Mouse (Mus musculus) heart, embryonic 16.5 days (tissue): Measurements from ENCODE around the gene Gm2381. TPM values are rescaled to one million over a fixed set of nuclear protein-coding genes. Genes with fewer than 3 reads are reported as not detected.
"Not testable (repeated sequence)": the region's sequence is repeated elsewhere in the genome, so short reads cannot be mapped to it uniquely, and the experiment has no call there.

Source experiments
- ATAC-seq: fragments of 200-750 bp; cut with Nextera tagmentation; replicated peaks from 2 replicates; pipeline ENCODE4 v1.8.0; 2017; ENCODE audit warnings: moderate number of reproducible peaks; ENCODE audit not compliant: insufficient read depth, low FRiP score; ENCODE audit errors: extremely low read depth
- H3K27ac ChIP-seq: fragments of 300-500 bp; sonication (generic); 2 replicates; pipeline ENCODE4 v1.5.1; 2014; ENCODE audit warnings: mild to moderate bottlenecking, low read length, control low read depth, moderate library complexity
- H3K27me3 ChIP-seq: fragments of 300-500 bp; sonication (generic); 2 replicates; pipeline ENCODE4 v1.6.1; 2014; ENCODE audit warnings: low read length, mixed read lengths; ENCODE audit not compliant: control insufficient read depth, insufficient read depth
- H3K36me3 ChIP-seq: fragments of 300-500 bp; sonication (generic); 2 replicates; pipeline ENCODE4 v1.6.1; 2014; ENCODE audit not compliant: control insufficient read depth, insufficient read depth
- H3K4me1 ChIP-seq: fragments of 300-500 bp; sonication (generic); 2 replicates; pipeline ENCODE4 v1.6.1; 2014; ENCODE audit warnings: low read length, mixed read lengths; ENCODE audit not compliant: control insufficient read depth, insufficient read depth
- H3K4me2 ChIP-seq: fragments of 300-500 bp; sonication (generic); 2 replicates; pipeline ENCODE4 v1.6.1; 2014; ENCODE audit warnings: low read depth, mild to moderate bottlenecking, control low read depth, low read length
- H3K4me3 ChIP-seq: fragments of 300-500 bp; sonication (generic); 2 replicates; pipeline ENCODE4 v1.5.1; 2014; ENCODE audit warnings: mild to moderate bottlenecking, control low read depth, low read length
- H3K9ac ChIP-seq: fragments of 300-500 bp; sonication (generic); 2 replicates; pipeline ENCODE4 v1.6.1; 2014; ENCODE audit warnings: low read length, control low read depth
- H3K9me3 ChIP-seq: fragments of 300-500 bp; sonication (generic); replicated peaks from 2 replicates; pipeline ENCODE4 v1.6.1; 2016; ENCODE audit warnings: low read length; ENCODE audit not compliant: control insufficient read depth
- WGBS: fragments of 180-500 bp; shearing (Covaris S2); extraction: QIAGEN DNeasy Blood & Tissue Kit; methylation state at CpG from one replicate; pipeline ENCODE4 v1.1.7; 2014; 5-methylcytosine and 5-hydroxymethylcytosine counted together
- polyA plus RNA-seq: library from polyadenylated mRNA; unstranded; fragments of >200 nt; fragmentation: Nextera tagmentation; extraction: Ambion mirVana; gene quantifications from 2 replicates; pipeline ENCODE4 v1.2.1, GENCODE M21; 2015

Gm2381 gene
- polyA plus RNA-seq: not detected in 2 replicates

DNA sequence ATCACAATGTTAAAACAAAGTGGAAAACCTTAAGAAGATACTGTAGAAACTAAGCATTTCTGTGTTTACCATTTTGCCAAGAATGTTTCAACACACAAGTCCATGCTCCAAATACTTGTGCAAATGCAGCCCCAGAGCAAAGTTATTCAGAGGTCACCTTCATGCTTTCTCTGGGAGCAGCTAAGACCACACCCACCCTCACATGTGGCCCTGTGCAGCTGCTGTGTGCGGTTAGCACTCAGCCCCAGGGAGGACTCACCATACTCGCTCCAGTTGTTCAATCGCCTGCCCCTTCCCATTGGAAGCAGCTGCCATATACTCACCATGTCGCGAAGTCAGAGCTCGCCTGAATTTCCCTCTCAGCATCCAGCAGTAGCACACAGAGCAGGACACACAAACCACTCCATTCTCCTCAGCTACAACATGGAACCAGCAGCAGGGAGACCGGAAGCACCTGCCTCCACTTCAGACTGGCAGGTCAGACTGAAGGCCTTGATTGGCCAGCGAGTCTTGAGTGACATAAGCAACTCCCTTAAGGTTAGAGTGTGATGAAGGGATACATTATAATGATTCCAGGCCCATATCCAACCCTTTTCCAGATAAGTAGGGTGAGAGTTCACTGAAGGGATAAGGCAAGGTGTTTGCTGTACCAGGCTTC lies at the start of gene Gm2381:
Gene Gm2381, minus strand, starts transcription at position 434 of the 658 bp plus-strand sequence.
- H3K27me3 ChIP-seq, H3K9ac ChIP-seq, H3K9me3 ChIP-seq, H3K36me3 ChIP-seq, H3K4me1 ChIP-seq, ATAC-seq, H3K4me3 ChIP-seq, H3K4me2 ChIP-seq, H3K27ac ChIP-seq: not testable (repeated sequence)
- 74% methylated on average over 8 of the region's 8 CpGs for WGBS

DNA sequence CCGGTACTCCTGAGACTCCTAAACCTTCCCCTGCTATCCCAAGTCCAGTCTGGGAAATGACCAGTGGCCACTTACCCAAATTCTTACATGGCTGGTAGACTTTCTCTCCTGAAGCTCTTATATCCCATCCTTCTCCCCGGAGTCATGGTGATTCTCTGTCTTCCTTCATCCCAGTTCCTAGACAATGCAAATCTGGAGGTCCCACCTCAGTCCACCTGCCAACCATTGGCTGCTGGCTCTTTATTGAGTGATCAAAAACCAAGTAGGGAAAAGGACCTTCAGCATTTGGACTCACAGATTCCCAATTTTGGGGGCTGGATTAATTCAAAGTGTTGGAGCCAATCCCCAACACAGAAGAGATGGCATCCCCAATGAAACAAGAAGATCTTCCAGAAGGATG lies 31.0 kb upstream of the Gm2381 start:
- H3K9me3 ChIP-seq: peaks cover 10% of the 10 kb centered on the region
- not testable (repeated sequence) for ATAC-seq, H3K4me3 ChIP-seq, H3K4me2 ChIP-seq, H3K36me3 ChIP-seq, H3K9ac ChIP-seq, H3K4me1 ChIP-seq, H3K27ac ChIP-seq, H3K27me3 ChIP-seq
- 62% methylated on average over 2 of the region's 2 CpGs for WGBS

DNA sequence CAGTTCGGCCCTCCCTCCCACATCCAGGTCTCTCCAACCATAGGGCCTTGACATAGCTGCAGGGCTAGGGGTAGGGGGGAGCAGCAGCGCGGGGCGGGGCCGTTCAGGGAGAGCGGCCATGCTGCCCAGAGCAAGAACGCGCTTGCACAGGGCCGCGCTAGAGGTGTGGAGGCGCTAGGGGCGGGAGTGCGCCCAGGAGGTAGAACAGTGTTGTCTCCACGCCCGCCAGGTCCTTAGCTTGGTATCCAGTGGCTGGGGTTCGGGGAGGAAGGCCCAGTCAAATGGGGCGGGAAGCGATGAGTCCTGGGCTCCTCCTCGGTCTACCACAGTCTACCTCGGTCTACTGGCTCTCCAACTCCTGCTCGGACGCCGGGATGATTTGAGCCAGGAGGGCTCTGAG lies 11.1 kb upstream of the Gm2381 start:
- H3K27me3 ChIP-seq: no peaks in the 10 kb centered on the region
- no peak overlapping the region for H3K27ac ChIP-seq
- ATAC-seq: no peak
- WGBS: 40% methylated on average over 23 of the region's 23 CpGs
- peaks cover 8% of the 10 kb centered on the region; the same call in 1 of the 2 replicates for H3K9me3 ChIP-seq
- no peak overlapping the region for H3K4me3 ChIP-seq
- H3K4me1 ChIP-seq: no peaks in the 10 kb centered on the region
- H3K9ac ChIP-seq: no peak overlapping the region
- no peak overlapping the region for H3K4me2 ChIP-seq
- no peaks in the 10 kb centered on the region for H3K36me3 ChIP-seq

DNA sequence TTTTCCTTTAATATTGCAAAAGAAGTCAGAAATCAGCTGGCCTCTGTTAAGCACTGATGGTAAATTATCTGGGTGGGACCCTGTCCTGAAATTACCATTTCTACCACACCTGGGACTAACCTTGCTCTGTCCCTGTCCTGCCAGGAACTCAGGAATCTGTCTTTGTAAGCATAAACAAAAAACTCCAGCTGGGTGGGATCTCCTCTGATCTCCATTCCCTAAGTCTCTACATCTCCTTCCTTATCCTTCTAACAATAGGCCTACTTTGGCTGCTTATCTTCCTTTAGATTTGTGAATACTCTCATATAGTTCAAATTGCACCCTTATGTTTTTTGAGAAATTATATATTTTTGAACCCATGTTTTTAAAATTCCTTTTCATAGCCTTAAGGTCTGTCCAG lies 28.7 kb downstream of the Gm2381 start:
- H3K27ac ChIP-seq, H3K4me1 ChIP-seq, H3K9me3 ChIP-seq, H3K27me3 ChIP-seq, H3K9ac ChIP-seq, H3K4me3 ChIP-seq, ATAC-seq, H3K36me3 ChIP-seq, H3K4me2 ChIP-seq: not testable (repeated sequence)

DNA sequence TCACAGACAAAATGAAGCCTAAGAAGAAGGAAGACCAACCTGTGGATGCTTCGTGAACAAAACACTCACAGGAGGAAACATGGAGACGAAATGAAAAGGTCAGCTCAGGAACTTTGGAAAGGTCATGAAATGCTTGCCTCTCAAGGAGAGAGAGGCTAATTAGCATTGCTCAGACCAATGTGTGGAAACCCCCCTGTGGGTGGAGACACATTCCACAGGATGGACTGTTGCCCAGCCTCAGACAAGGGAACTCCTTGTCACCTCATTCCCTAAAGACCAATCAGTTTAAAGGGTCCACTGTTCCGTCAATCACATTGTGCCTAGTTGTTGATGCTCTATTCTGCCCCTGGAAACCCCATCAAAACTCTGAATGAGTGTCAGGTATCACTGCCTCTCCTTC lies 34.8 kb downstream of the Gm2381 start:
- no peak for ATAC-seq

DNA sequence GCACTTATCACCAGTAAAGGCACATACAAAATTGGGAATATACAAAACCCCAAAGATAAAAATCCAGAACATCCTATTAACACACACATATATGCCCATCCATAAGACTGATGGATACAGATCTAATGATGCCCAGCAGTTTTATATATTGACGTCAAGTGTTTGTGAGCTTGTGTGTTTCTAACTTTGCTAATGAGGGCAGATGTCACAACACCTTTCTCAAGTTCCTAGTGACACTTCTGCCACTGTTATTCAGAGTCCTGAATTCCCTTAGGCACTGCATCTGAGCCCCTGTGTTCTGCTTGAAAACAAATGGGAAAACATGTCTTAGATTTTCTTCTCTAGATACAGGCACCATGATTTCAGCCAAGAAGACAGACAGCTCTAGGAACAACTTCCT lies 73.6 kb downstream of the Gm2381 start, which contains the start of gene Vmn2r62:
Gene Vmn2r62, minus strand, starts transcription at position 101 of the 400 bp plus-strand sequence.
- not testable (repeated sequence) for H3K4me2 ChIP-seq, ATAC-seq, H3K36me3 ChIP-seq, H3K27me3 ChIP-seq, H3K4me3 ChIP-seq, H3K9me3 ChIP-seq, H3K4me1 ChIP-seq, H3K27ac ChIP-seq, H3K9ac ChIP-seq
- no CpG with 5 or more reads among the region's 1 CpGs for WGBS

More for the DNA sequence above, 34.8 kb downstream of the Gm2381 start:
- H3K9ac ChIP-seq: no peak overlapping the region
- H3K27ac ChIP-seq: no peak overlapping the region
- 66% methylated on average over 3 of the region's 3 CpGs for WGBS
- no peaks in the 10 kb centered on the region for H3K4me1 ChIP-seq
- no peaks in the 10 kb centered on the region for H3K36me3 ChIP-seq
- no peaks in the 10 kb centered on the region for H3K27me3 ChIP-seq
- no peak overlapping the region for H3K4me3 ChIP-seq
- peaks cover 10% of the 10 kb centered on the region for H3K9me3 ChIP-seq
- no peak overlapping the region for H3K4me2 ChIP-seq

Other genes with a start within 250 kb of the Gm2381 start
- 1.7 and 2.0 TPM in 2 replicates for gene Zfp976, start 224.6 kb downstream of the Gm2381 start, polyA plus RNA-seq
- gene Zfp975, start 174.5 kb downstream of the Gm2381 start, polyA plus RNA-seq: 5.9 and 6.2 TPM in 2 replicates
- not detected in 2 replicates for gene Gm17067, start 140.2 kb downstream of the Gm2381 start, polyA plus RNA-seq
- gene Vmn2r62, start 73.7 kb downstream of the Gm2381 start, polyA plus RNA-seq: not detected in 2 replicates
- gene Vmn2r63, start 66.6 kb upstream of the Gm2381 start, polyA plus RNA-seq: not detected in 2 replicates
- gene Gm9268, start 151.5 kb upstream of the Gm2381 start, polyA plus RNA-seq: not detected in 2 replicates
- gene Zfp936, start 247.0 kb upstream of the Gm2381 start, polyA plus RNA-seq: not detected in 2 replicates